12 mouse cellular contexts compared by ENCODE assay signal in genomic region chr4:139582346-139582745, GRCm38 (mm10). TPM values are rescaled to one million over a fixed set of nuclear protein-coding genes. Genes with fewer than 3 reads are reported as not detected.
DNase-seq lines count a peak whose midpoint lies in the region; ATAC-seq and TF ChIP-seq lines count a peak whose summit lies in the region.
"Had no signal": no experiment of that assay in that cellular context is flagged by ENCODE, and none has a peak within 500 bp of the region (broad histone marks: within the 10 kb centered on the region; RNA-seq: fewer than 3 reads in every experiment).

No protein-coding gene starts in this region.

- ATAC-seq in lung, postnatal 0 days = no peak
- ATAC-seq in intestine, embryonic 16.5 days = no peak
- no peak for ATAC-seq in stomach, embryonic 15.5 days (ENCODE audit: insufficient read depth, low FRiP score, low read depth)
- ATAC-seq: inflammation-experienced regulatory T-cells, adult 6 months had no signal

- H3K4me3 ChIP-seq in heart, embryonic 10.5 days = no peak overlapping the region
- no peak overlapping the region for H3K4me3 ChIP-seq in lung, postnatal 0 days (ENCODE audit: low read depth, low read length)
- no peak overlapping the region for H3K4me3 ChIP-seq in intestine, embryonic 16.5 days (ENCODE audit: low read length)
- no peak overlapping the region for H3K4me3 ChIP-seq in stomach, embryonic 15.5 days (replicated peaks)
- H3K4me3 ChIP-seq: megakaryocyte, embryonic 14.5 days had no signal

- H3K9ac ChIP-seq in lung, postnatal 0 days (replicated peaks; ENCODE audit: low read depth) = no peak overlapping the region
- H3K9ac ChIP-seq in intestine, embryonic 16.5 days (ENCODE audit: low read depth, low read length) = peak overlapping the region; percentile 38; the same call in 1 of the 2 replicates
- no peak overlapping the region for H3K9ac ChIP-seq in stomach, embryonic 15.5 days

- H3K4me2 ChIP-seq in lung, postnatal 0 days (replicated peaks; ENCODE audit: low read depth, low read length) = no peak overlapping the region
- no peak overlapping the region for H3K4me2 ChIP-seq in intestine, embryonic 16.5 days (ENCODE audit: low read depth, low read length)
- no peak overlapping the region for H3K4me2 ChIP-seq in stomach, embryonic 15.5 days

- DNase-seq in heart, embryonic 10.5 days (ENCODE audit: low spot score) = no peak
- DNase-seq in heart, postnatal 36 days = no peak
- no peak for DNase-seq in lung, postnatal 0 days (ENCODE audit: low spot score)
- DNase-seq in lung, postnatal 10 days = no peak
- no peak for DNase-seq in urinary bladder, postnatal 36 days (ENCODE audit: low spot score in 2 of 2)
- DNase-seq in gastrocnemius, adult 18-20 months (ENCODE audit: low spot score) = no peak
- DNase-seq: thymus, postnatal 4 days had no signal

- H3K4me1 ChIP-seq in heart, embryonic 10.5 days = peaks cover 97% of the 10 kb centered on the region
- peaks cover 41% of the 10 kb centered on the region for H3K4me1 ChIP-seq in lung, postnatal 0 days (ENCODE audit: insufficient read depth, low read depth, low read length)
- peaks cover 67% of the 10 kb centered on the region for H3K4me1 ChIP-seq in intestine, embryonic 16.5 days (ENCODE audit: control insufficient read depth, insufficient read depth, low read length)
- H3K4me1 ChIP-seq in stomach, embryonic 15.5 days = peaks cover 63% of the 10 kb centered on the region

- TF ChIP-seq CTCF in lung, postnatal 0 days (IDR thresholded peaks at IDR 0.05) = no peak

- H3K36me3 ChIP-seq in heart, embryonic 10.5 days = no peaks in the 10 kb centered on the region
- no peaks in the 10 kb centered on the region for H3K36me3 ChIP-seq in lung, postnatal 0 days (ENCODE audit: insufficient read depth, low read length)
- no peaks in the 10 kb centered on the region for H3K36me3 ChIP-seq in intestine, embryonic 16.5 days (ENCODE audit: control insufficient read depth, insufficient read depth, low read length)
- no peaks in the 10 kb centered on the region for H3K36me3 ChIP-seq in stomach, embryonic 15.5 days

- 69% methylated on average over 6 of the region's 6 CpGs for WGBS in heart, embryonic 10.5 days
- WGBS in lung, postnatal 0 days = 67% methylated on average over 6 of the region's 6 CpGs
- WGBS in intestine, embryonic 16.5 days = 82% methylated on average over 6 of the region's 6 CpGs
- WGBS in stomach, embryonic 15.5 days = 70% methylated on average over 6 of the region's 6 CpGs

- peak overlapping the region; percentile 96 for H3K27ac ChIP-seq in heart, embryonic 10.5 days
- peak overlapping the region; percentile 8; the same call in 1 of the 2 replicates for H3K27ac ChIP-seq in lung, postnatal 0 days (ENCODE audit: low read length)
- peak overlapping the region; percentile 93 for H3K27ac ChIP-seq in intestine, embryonic 16.5 days (ENCODE audit: low read length)
- peak overlapping the region; percentile 92; the same call in 1 of the 2 replicates for H3K27ac ChIP-seq in stomach, embryonic 15.5 days

- H3K9me3 ChIP-seq in heart, embryonic 10.5 days = no peaks in the 10 kb centered on the region
- no peaks in the 10 kb centered on the region for H3K9me3 ChIP-seq in lung, postnatal 0 days (ENCODE audit: low read length)
- no peaks in the 10 kb centered on the region for H3K9me3 ChIP-seq in intestine, embryonic 16.5 days (ENCODE audit: control insufficient read depth, low read length)
- no peaks in the 10 kb centered on the region for H3K9me3 ChIP-seq in stomach, embryonic 15.5 days
- H3K9me3 ChIP-seq: megakaryocyte, embryonic 14.5 days had no signal

- H3K27me3 ChIP-seq in heart, embryonic 10.5 days (ENCODE audit: insufficient read depth, poor library complexity, severe bottlenecking) = no peaks in the 10 kb centered on the region
- H3K27me3 ChIP-seq in lung, postnatal 0 days (replicated peaks; ENCODE audit: insufficient read depth, low read length) = no peaks in the 10 kb centered on the region
- H3K27me3 ChIP-seq in intestine, embryonic 16.5 days (replicated peaks; ENCODE audit: control insufficient read depth, insufficient read depth, low read length) = no peaks in the 10 kb centered on the region
- H3K27me3 ChIP-seq in stomach, embryonic 15.5 days (replicated peaks) = no peaks in the 10 kb centered on the region

- TF ChIP-seq EP300 in lung, postnatal 0 days (IDR thresholded peaks at IDR 0.05) = no peak

- intact Hi-C loops in heart, postnatal 36 days (cut with DNase I) = no loop called here

RNA-seq across cellular contexts. Expression of gene Gm21969, which starts 20.6 kb away (rescaled TPM):
- not detected in 2 replicates for polyA plus RNA-seq in heart, embryonic 10.5 days (2016; fragmentation: Nextera tagmentation; extraction: Ambion mirVana)
- total RNA-seq in heart, postnatal 36 days (2021) = not detected
- polyA plus RNA-seq in lung, postnatal 0 days (2015; fragmentation: Nextera tagmentation; extraction: Ambion mirVana) = not detected in 2 replicates
- not detected in 2 replicates for polyA plus RNA-seq in intestine, embryonic 16.5 days (2015; fragmentation: Nextera tagmentation; extraction: Ambion mirVana)
- not detected in 2 replicates for polyA plus RNA-seq in stomach, embryonic 15.5 days (2015; fragmentation: Nextera tagmentation; extraction: Ambion mirVana)
- not detected for total RNA-seq in gastrocnemius, adult 18-20 months (2021)
- total RNA-seq: gastrocnemius, postnatal 10 days had no signal
- polyA plus RNA-seq: inflammation-experienced regulatory T-cells, adult 6 months had no signal

RNA-seq across cellular contexts. Expression of gene Aldh4a1, which starts 40.3 kb away (rescaled TPM):
- 28.0 and 28.3 TPM in 2 replicates for polyA plus RNA-seq in heart, embryonic 10.5 days (2016; fragmentation: Nextera tagmentation; extraction: Ambion mirVana)
- 10 to 100 TPM; 73.7 to 76.3 TPM for total RNA-seq in heart, postnatal 36 days (2021)
- 13.4 and 19.7 TPM in 2 replicates for polyA plus RNA-seq in lung, postnatal 0 days (2015; fragmentation: Nextera tagmentation; extraction: Ambion mirVana)
- 13.7 and 17.2 TPM in 2 replicates for polyA plus RNA-seq in intestine, embryonic 16.5 days (2015; fragmentation: Nextera tagmentation; extraction: Ambion mirVana)
- polyA plus RNA-seq in stomach, embryonic 15.5 days (2015; fragmentation: Nextera tagmentation; extraction: Ambion mirVana) = 27.6 and 30.7 TPM in 2 replicates
- 10 to 100 TPM; 57.6 to 64.8 TPM for total RNA-seq in gastrocnemius, adult 18-20 months (2021)

RNA-seq across cellular contexts. Expression of gene Iffo2, which starts 52.0 kb away (rescaled TPM):
- 3.4 and 4.8 TPM in 2 replicates for polyA plus RNA-seq in heart, embryonic 10.5 days (2016; fragmentation: Nextera tagmentation; extraction: Ambion mirVana)
- total RNA-seq in heart, postnatal 36 days (2021) = 1 to 10 TPM; 5.7 to 6.0 TPM
- polyA plus RNA-seq in lung, postnatal 0 days (2015; fragmentation: Nextera tagmentation; extraction: Ambion mirVana) = 4.7 and 6.2 TPM in 2 replicates
- polyA plus RNA-seq in intestine, embryonic 16.5 days (2015; fragmentation: Nextera tagmentation; extraction: Ambion mirVana) = 1.9 and 2.0 TPM in 2 replicates
- polyA plus RNA-seq in stomach, embryonic 15.5 days (2015; fragmentation: Nextera tagmentation; extraction: Ambion mirVana) = 2.2 and 4.2 TPM in 2 replicates
- 1 to 10 TPM; 1.4 to 2.4 TPM for total RNA-seq in gastrocnemius, adult 18-20 months (2021)

Comparison
In these comparisons a context has a peak if more than half of its experiments do, and no peak if none do; other contexts are left out.
1. H3K27ac ChIP-seq: peak in every context shown above with its lines; median percentile 96 in heart, embryonic 10.5 days; 93 in intestine, embryonic 16.5 days; 92 in stomach, embryonic 15.5 days; 8 in lung, postnatal 0 days.